Mouse (Mus musculus): ENCODE measurements at regions not wholly inside any gene's neighbourhood (a gene's known extent, or its start where the extent isn't known, plus 50 kb on each side); places are given as distances from the start of the nearest gene placed in this dataset.
"Not testable (repeated sequence)": the region's sequence is repeated elsewhere in the genome, so short reads cannot be mapped to it uniquely, and the experiment has no call there.

- DNase-seq (ENCODE audit: low spot score in 2 of 2): not testable (repeated sequence)
Measured at GRCm38 (mm10) chr12:119102106-119102505, 135.9 kb upstream of the Abcb5 start.

GRCm38 (mm10) chr12:119099736-119100135, 133.5 kb upstream of the Abcb5 start:
- DNase-seq (ENCODE audit: low spot score in 2 of 2): no peak

GRCm38 (mm10) chr12:119097814-119098213, 131.6 kb upstream of the Abcb5 start:
- DNase-seq (ENCODE audit: low spot score in 2 of 2): no peak

GRCm38 (mm10) chr12:119094314-119094713, 128.1 kb upstream of the Abcb5 start:
- no peak for DNase-seq (ENCODE audit: low spot score in 2 of 2)

GRCm38 (mm10) chr12:119093402-119093801, 127.2 kb upstream of the Abcb5 start:
- no peak for DNase-seq (ENCODE audit: low spot score in 2 of 2)

GRCm38 (mm10) chr12:119089292-119089691, 123.1 kb upstream of the Abcb5 start:
- no peak for DNase-seq (ENCODE audit: low spot score in 2 of 2)

GRCm38 (mm10) chr12:119088666-119089065, 122.4 kb upstream of the Abcb5 start:
- no peak for DNase-seq (ENCODE audit: low spot score in 2 of 2)

GRCm38 (mm10) chr12:119084814-119085213, 118.6 kb upstream of the Abcb5 start:
- no peak for DNase-seq (ENCODE audit: low spot score in 2 of 2)

GRCm38 (mm10) chr12:119082781-119083180, 116.6 kb upstream of the Abcb5 start:
- no peak for DNase-seq (ENCODE audit: low spot score in 2 of 2)

GRCm38 (mm10) chr12:119075825-119076224, 109.6 kb upstream of the Abcb5 start:
- no peak for DNase-seq (ENCODE audit: low spot score in 2 of 2)

- no peak for DNase-seq (ENCODE audit: low spot score in 2 of 2)
Measured at GRCm38 (mm10) chr12:119074742-119075478, 108.7 kb upstream of the Abcb5 start.

- DNase-seq (ENCODE audit: low spot score in 2 of 2): no peak
Measured at GRCm38 (mm10) chr12:119074147-119074546, 107.9 kb upstream of the Abcb5 start.

- DNase-seq (ENCODE audit: low spot score in 2 of 2): no peak
Measured at GRCm38 (mm10) chr12:119070963-119071362, 104.7 kb upstream of the Abcb5 start.

- DNase-seq (ENCODE audit: low spot score in 2 of 2): no peak
Measured at GRCm38 (mm10) chr12:119070446-119070845, 104.2 kb upstream of the Abcb5 start.

- no peak for DNase-seq (ENCODE audit: low spot score in 2 of 2)
Measured at GRCm38 (mm10) chr12:119069747-119070146, 103.5 kb upstream of the Abcb5 start.

- no peak for DNase-seq (ENCODE audit: low spot score in 2 of 2)
Measured at GRCm38 (mm10) chr12:119068079-119068478, 101.9 kb upstream of the Abcb5 start.

GRCm38 (mm10) chr12:119062931-119063330, 96.7 kb upstream of the Abcb5 start:
- no peak for DNase-seq (ENCODE audit: low spot score in 2 of 2)

- DNase-seq (ENCODE audit: low spot score in 2 of 2): no peak
Measured at GRCm38 (mm10) chr12:119062490-119062889, 96.3 kb upstream of the Abcb5 start.

- DNase-seq (ENCODE audit: low spot score in 2 of 2): no peak
Measured at GRCm38 (mm10) chr12:119054560-119054959, 88.3 kb upstream of the Abcb5 start.

GRCm38 (mm10) chr12:119051692-119052379, 85.6 kb upstream of the Abcb5 start:
- no peak for DNase-seq (ENCODE audit: low spot score in 2 of 2)

- DNase-seq (ENCODE audit: low spot score in 2 of 2): no peak
Measured at GRCm38 (mm10) chr12:119038306-119038705, 72.1 kb upstream of the Abcb5 start.

GRCm38 (mm10) chr12:119034828-119035227, 68.6 kb upstream of the Abcb5 start:
- no peak for DNase-seq (ENCODE audit: low spot score in 2 of 2)

- no peak for DNase-seq (ENCODE audit: low spot score in 2 of 2)
Measured at GRCm38 (mm10) chr12:119028711-119029110, 62.5 kb upstream of the Abcb5 start.

Measured in natural killer cell, adult 2 months (primary cell).